Mouse (Mus musculus) liver, postnatal 0 days (tissue): ENCODE measurements around the gene Hist2h4.

Experiments
- CTCF ChIP-seq: sonication (generic); IDR thresholded peaks from 2 replicates; pipeline ENCODE4 v1.5.1; 2016; ENCODE audit warnings: antibody characterized with exemption, low read depth
- EP300 ChIP-seq: IDR thresholded peaks from 2 replicates; pipeline ENCODE4 v1.6.1; 2016; ENCODE audit warnings: antibody characterized with exemption, low read depth, mild to moderate bottlenecking

- TF ChIP-seq CTCF (no peak), EP300 (no peak)
These were observed 765 bp downstream of the Hist2h4 start for GRCm38 (mm10) chr3:96262216-96262875.
